Mouse (Mus musculus): ENCODE measurements around the gene Stard9. TPM values are rescaled to one million over a fixed set of nuclear protein-coding genes. Genes with fewer than 3 reads are reported as not detected.
A peak's percentile ranks its signal among the peaks of the same experiment; 100 is the strongest.

Stard9 gene
- total RNA-seq (2014; fragmentation: Nextera tagmentation) (9.8 and 12.3 TPM in 2 replicates), total RNA-seq (2017) (3.7 and 4.0 TPM in 2 replicates), polyA plus RNA-seq (2012) (0.34 and 0.54 TPM in 2 replicates)

GRCm38 (mm10) chr2:120628886-120629735 is at the start of gene Stard9:
Gene Stard9, plus strand, starts transcription at chr2:120629121.
- H3K27me3 ChIP-seq (ENCODE audit: insufficient read depth, low read length) = peaks cover 4% of the 10 kb centered on the region
- peaks cover 50% of the 10 kb centered on the region for H3K4me1 ChIP-seq (ENCODE audit: insufficient read depth, low read depth, low read length)
- DNase-seq (ENCODE audit: low spot score) (peak; percentile 88), ATAC-seq (ENCODE audit: extremely low read depth, insufficient number of reproducible peaks, low FRiP score, poor library complexity, severe bottlenecking) (peak; percentile 89)
- H3K4me3 ChIP-seq (ENCODE audit: low read depth, low read length) = peak within 1 kb of the TSS; percentile 74
- TF ChIP-seq POLR2AphosphoS5 (IDR thresholded peaks at IDR 0.05; ENCODE audit: insufficient replicate concordance, low read depth, low read length) (no peak), TAL1 (conservative IDR thresholded peaks at IDR 0.05; ENCODE audit: low read depth, low read length) (no peak), CTCF (IDR thresholded peaks at IDR 0.05; ENCODE audit: low read depth, low read length) (no peak), GATA1 (IDR thresholded peaks at IDR 0.05; ENCODE audit: borderline replicate concordance, low read length) (no peak), GATA2 (IDR thresholded peaks at IDR 0.05; ENCODE audit: borderline replicate concordance, low read depth, low read length) (no peak)
- H3K9me3 ChIP-seq (replicated peaks) = no peaks in the 10 kb centered on the region
- no peaks in the 10 kb centered on the region for H3K36me3 ChIP-seq (replicated peaks)

DNA sequence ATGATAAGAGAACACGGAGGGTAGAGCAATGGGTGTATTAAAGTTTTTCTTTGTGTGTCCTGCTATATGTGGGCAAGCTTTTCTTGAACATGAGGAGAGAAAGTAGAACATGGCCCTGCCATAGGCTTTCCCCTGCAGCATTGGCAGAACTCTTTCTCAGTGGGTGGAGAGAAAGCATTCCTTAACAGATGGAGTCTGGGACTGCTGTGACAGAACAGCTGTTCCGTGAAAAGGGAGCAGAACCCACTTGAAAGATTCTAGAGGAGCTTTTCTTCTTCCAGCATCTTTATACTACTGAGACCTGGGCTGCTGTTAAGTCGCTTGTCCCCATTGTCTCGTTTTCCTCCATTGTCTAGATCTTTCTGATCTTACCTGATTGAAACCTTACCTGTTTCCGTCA is 39.2 kb upstream of the Stard9 start:
- peaks cover 81% of the 10 kb centered on the region for H3K36me3 ChIP-seq (replicated peaks)
- H3K4me3 ChIP-seq (ENCODE audit: low read depth, low read length) = no peak overlapping the region
- TF ChIP-seq GATA1 (IDR thresholded peaks at IDR 0.05; ENCODE audit: borderline replicate concordance, low read length) = no peak
- TF ChIP-seq TAL1 (conservative IDR thresholded peaks at IDR 0.05; ENCODE audit: low read depth, low read length) = no peak
- TF ChIP-seq CTCF (IDR thresholded peaks at IDR 0.05; ENCODE audit: low read depth, low read length) = no peak
- no peak for TF ChIP-seq GATA2 (IDR thresholded peaks at IDR 0.05; ENCODE audit: borderline replicate concordance, low read depth, low read length)
- TF ChIP-seq POLR2AphosphoS5 (IDR thresholded peaks at IDR 0.05; ENCODE audit: insufficient replicate concordance, low read depth, low read length) = no peak
- ATAC-seq (ENCODE audit: extremely low read depth, insufficient number of reproducible peaks, low FRiP score, poor library complexity, severe bottlenecking) = no peak
- no peaks in the 10 kb centered on the region for H3K27me3 ChIP-seq (ENCODE audit: insufficient read depth, low read length)
- peaks cover 4% of the 10 kb centered on the region; the same call in 1 of the 2 replicates for H3K4me1 ChIP-seq (ENCODE audit: insufficient read depth, low read depth, low read length)
- DNase-seq (ENCODE audit: low spot score) = no peak
- H3K9me3 ChIP-seq (replicated peaks) = no peaks in the 10 kb centered on the region

GRCm38 (mm10) chr2:120592227-120592626 is 36.7 kb upstream of the Stard9 start:
- H3K4me1 ChIP-seq (ENCODE audit: insufficient read depth, low read depth, low read length) = peaks cover 4% of the 10 kb centered on the region; the same call in 1 of the 2 replicates
- no peak overlapping the region for H3K4me3 ChIP-seq (ENCODE audit: low read depth, low read length)
- ATAC-seq (ENCODE audit: extremely low read depth, insufficient number of reproducible peaks, low FRiP score, poor library complexity, severe bottlenecking) (no peak), DNase-seq (ENCODE audit: low spot score) (no peak)
- H3K27me3 ChIP-seq (ENCODE audit: insufficient read depth, low read length) = no peaks in the 10 kb centered on the region
- no peaks in the 10 kb centered on the region for H3K9me3 ChIP-seq (replicated peaks)
- peaks cover 81% of the 10 kb centered on the region for H3K36me3 ChIP-seq (replicated peaks)
- no peak for TF ChIP-seq GATA1 (IDR thresholded peaks at IDR 0.05; ENCODE audit: borderline replicate concordance, low read length)
- TF ChIP-seq POLR2AphosphoS5 (IDR thresholded peaks at IDR 0.05; ENCODE audit: insufficient replicate concordance, low read depth, low read length) = no peak
- no peak for TF ChIP-seq GATA2 (IDR thresholded peaks at IDR 0.05; ENCODE audit: borderline replicate concordance, low read depth, low read length)
- no peak for TF ChIP-seq CTCF (IDR thresholded peaks at IDR 0.05; ENCODE audit: low read depth, low read length)
- TF ChIP-seq TAL1 (conservative IDR thresholded peaks at IDR 0.05; ENCODE audit: low read depth, low read length) = no peak

DNA sequence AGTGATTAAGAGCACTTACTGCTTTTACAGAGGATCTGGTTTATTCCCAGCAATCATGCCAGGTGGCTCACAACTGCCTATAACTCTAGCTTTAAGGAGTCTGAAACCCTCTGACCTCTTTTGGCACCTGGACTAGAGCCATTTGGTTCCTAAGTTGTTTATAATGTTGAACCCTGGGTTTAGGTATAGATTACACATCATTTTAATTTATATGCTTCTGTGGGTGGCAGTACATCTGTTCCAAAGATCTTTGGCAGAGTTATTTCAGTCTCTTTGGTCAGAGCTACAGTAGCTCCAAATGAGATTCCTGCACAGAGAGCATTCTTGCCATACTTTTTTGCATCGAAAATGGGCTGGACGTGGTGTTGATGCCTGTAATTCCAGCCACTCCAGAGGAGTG is 31.2 kb upstream of the Stard9 start:
- ATAC-seq (ENCODE audit: extremely low read depth, insufficient number of reproducible peaks, low FRiP score, poor library complexity, severe bottlenecking) = no peak
- Histone ChIP-seq H3K27me3 (ENCODE audit: insufficient read depth, low read length) (no peaks in the 10 kb centered on the region), H3K4me1 (ENCODE audit: insufficient read depth, low read depth, low read length) (peaks cover 4% of the 10 kb centered on the region; the same call in 1 of the 2 replicates), H3K9me3 (replicated peaks) (no peaks in the 10 kb centered on the region), H3K4me3 (ENCODE audit: low read depth, low read length) (no peak overlapping the region), H3K36me3 (replicated peaks) (peaks cover 82% of the 10 kb centered on the region)
- DNase-seq (ENCODE audit: low spot score) = no peak
- no peak for TF ChIP-seq GATA1 (IDR thresholded peaks at IDR 0.05; ENCODE audit: borderline replicate concordance, low read length)
- TF ChIP-seq TAL1 (conservative IDR thresholded peaks at IDR 0.05; ENCODE audit: low read depth, low read length) = no peak
- no peak for TF ChIP-seq POLR2AphosphoS5 (IDR thresholded peaks at IDR 0.05; ENCODE audit: insufficient replicate concordance, low read depth, low read length)
- no peak for TF ChIP-seq CTCF (IDR thresholded peaks at IDR 0.05; ENCODE audit: low read depth, low read length)
- TF ChIP-seq GATA2 (IDR thresholded peaks at IDR 0.05; ENCODE audit: borderline replicate concordance, low read depth, low read length) = no peak

DNA sequence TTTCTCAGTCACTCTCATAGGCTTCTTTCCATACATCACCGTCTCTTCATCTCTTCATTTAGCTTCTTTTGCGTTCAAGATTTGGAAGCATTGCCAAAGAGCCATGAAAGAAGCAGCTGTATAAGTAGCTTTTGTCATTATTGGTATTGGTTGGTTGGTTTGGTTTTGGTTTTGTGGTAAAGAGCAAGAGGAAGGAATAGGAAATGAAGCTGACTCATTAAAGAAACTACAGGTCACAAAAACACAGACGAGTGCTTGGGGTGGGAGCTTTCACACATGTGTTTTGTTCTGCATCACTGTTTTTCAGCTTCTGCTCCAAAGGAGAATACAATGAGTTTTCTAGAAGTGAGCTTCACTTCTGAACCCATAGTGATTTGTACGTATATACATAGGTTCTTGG is 29.4 kb upstream of the Stard9 start:
- peaks cover 84% of the 10 kb centered on the region for H3K36me3 ChIP-seq (replicated peaks)
- ATAC-seq (ENCODE audit: extremely low read depth, insufficient number of reproducible peaks, low FRiP score, poor library complexity, severe bottlenecking) = no peak
- H3K4me1 ChIP-seq (ENCODE audit: insufficient read depth, low read depth, low read length) = no peaks in the 10 kb centered on the region
- no peak overlapping the region for H3K4me3 ChIP-seq (ENCODE audit: low read depth, low read length)
- no peak for DNase-seq (ENCODE audit: low spot score)
- TF ChIP-seq POLR2AphosphoS5 (IDR thresholded peaks at IDR 0.05; ENCODE audit: insufficient replicate concordance, low read depth, low read length) (no peak), TAL1 (conservative IDR thresholded peaks at IDR 0.05; ENCODE audit: low read depth, low read length) (no peak), GATA1 (IDR thresholded peaks at IDR 0.05; ENCODE audit: borderline replicate concordance, low read length) (no peak), CTCF (IDR thresholded peaks at IDR 0.05; ENCODE audit: low read depth, low read length) (no peak), GATA2 (IDR thresholded peaks at IDR 0.05; ENCODE audit: borderline replicate concordance, low read depth, low read length) (no peak)
- no peaks in the 10 kb centered on the region for H3K9me3 ChIP-seq (replicated peaks)
- no peaks in the 10 kb centered on the region for H3K27me3 ChIP-seq (ENCODE audit: insufficient read depth, low read length)

- DNase-seq (ENCODE audit: low spot score) (no peak), ATAC-seq (ENCODE audit: extremely low read depth, insufficient number of reproducible peaks, low FRiP score, poor library complexity, severe bottlenecking) (no peak)
- Histone ChIP-seq H3K36me3 (replicated peaks) (peaks cover 50% of the 10 kb centered on the region), H3K9me3 (replicated peaks) (no peaks in the 10 kb centered on the region), H3K4me1 (ENCODE audit: insufficient read depth, low read depth, low read length) (peaks cover 23% of the 10 kb centered on the region), H3K4me3 (ENCODE audit: low read depth, low read length) (no peak overlapping the region), H3K27me3 (ENCODE audit: insufficient read depth, low read length) (no peaks in the 10 kb centered on the region)
- TF ChIP-seq CTCF (IDR thresholded peaks at IDR 0.05; ENCODE audit: low read depth, low read length) = peak; percentile 11; the same call in 1 of the 2 replicates
- no peak for TF ChIP-seq TAL1 (conservative IDR thresholded peaks at IDR 0.05; ENCODE audit: low read depth, low read length)
Observed at GRCm38 (mm10) chr2:120606021-120606690, 22.8 kb upstream of the Stard9 start.

Measured in G1E (cell line).